Mouse (Mus musculus) kidney, postnatal 36 days (tissue): ENCODE data around the gene Nol3.
"Not testable (repeated sequence)": the region's sequence is repeated elsewhere in the genome, so short reads cannot be mapped to it uniquely, and the experiment has no call there.

ENCODE experiments used
- DNase-seq, 2 experiments: peaks; one replicate each; pipeline ENCODE4 v3.0.0; 2021 to 2022; ENCODE audit warnings: mixed read lengths in 2 of 2

The Nol3 gene

GRCm38 (mm10) chr8:105275840-105276239 is at the start of gene Nol3:
Gene Nol3 (plus strand): TSS chr8:105276140.
- DNase-seq, result no peak

- no peak for DNase-seq
These were observed 44.2 kb upstream of the Nol3 start for GRCm38 (mm10) chr8:105231503-105232320.

DNA sequence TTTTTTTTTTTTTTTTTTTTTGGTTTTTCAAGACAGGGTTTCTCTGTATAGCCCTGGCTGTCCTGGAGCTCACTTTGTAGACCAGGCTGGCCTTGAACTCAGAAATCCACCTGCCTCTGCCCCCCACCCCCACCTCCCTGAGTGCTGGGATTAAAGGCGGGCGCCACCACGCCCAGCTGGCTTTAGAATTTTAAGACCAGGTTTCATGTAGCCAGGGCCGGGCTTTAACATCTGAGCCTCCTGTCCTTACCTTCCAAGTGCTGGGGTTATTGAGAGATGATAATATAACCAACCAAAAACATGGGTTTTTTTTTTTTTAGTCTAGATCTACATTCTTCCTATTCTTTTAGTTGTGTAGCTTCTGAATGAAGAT is 43.6 kb upstream of the Nol3 start:
- DNase-seq, result not testable (repeated sequence)

DNA sequence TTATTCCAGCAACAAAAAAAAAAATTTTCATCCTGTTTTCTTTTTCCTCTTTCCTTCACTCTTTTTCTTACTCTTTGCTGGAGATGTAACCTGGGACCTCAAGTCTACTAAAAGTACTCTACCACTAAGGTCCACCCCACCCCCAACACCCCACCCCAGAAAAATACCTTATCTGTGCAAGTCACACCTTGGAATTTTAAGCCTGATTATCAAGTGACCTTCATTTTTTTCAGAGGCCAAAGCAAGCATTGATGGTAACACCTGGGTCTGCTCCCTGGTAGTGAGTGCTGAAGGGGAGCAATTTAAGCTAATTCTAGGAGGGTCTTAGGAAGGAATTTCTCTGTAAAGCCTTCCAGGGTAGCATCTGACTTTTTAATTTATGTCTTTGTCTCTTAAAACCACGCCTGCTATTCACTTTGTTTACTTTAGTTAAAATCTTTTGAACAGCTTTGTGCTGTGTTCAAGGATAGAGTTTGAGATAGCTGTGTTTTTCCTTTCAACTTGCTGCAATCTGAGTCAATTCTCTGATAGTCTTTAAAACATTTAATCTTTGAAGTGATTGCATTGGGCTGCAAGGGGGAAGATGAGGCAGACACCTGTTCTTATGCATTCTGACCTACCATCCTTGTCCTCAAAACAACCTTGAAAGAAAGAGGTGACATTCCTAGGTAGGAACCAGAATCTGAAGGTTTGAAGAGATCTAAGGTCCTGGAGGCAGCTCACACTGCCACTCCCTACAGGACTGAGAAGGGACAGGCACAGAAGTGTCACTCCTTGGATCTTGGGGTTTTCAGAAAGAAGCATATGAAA is 42.6 kb upstream of the Nol3 start:
- DNase-seq, result no peak

DNA sequence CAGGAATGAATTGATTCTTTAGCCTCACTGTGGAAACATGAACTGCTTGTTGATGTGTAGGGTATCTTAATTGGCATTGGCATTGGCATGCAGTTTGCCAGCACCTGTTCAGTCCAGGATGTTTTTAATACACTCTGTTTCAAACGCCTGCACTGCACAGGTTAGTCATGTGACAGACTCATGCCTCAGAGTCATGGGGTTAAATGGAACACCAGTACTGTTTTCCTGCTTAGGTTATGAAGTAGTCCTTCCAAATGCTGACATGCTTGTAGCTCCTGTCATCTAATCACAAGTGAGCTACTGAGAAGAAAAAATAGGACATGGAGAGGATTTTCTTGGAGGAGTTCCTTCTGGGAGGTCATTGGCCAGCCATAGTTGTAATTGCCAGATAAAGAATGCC is 40.7 kb upstream of the Nol3 start:
- DNase-seq, result peak; percentile 34 to 49

DNA sequence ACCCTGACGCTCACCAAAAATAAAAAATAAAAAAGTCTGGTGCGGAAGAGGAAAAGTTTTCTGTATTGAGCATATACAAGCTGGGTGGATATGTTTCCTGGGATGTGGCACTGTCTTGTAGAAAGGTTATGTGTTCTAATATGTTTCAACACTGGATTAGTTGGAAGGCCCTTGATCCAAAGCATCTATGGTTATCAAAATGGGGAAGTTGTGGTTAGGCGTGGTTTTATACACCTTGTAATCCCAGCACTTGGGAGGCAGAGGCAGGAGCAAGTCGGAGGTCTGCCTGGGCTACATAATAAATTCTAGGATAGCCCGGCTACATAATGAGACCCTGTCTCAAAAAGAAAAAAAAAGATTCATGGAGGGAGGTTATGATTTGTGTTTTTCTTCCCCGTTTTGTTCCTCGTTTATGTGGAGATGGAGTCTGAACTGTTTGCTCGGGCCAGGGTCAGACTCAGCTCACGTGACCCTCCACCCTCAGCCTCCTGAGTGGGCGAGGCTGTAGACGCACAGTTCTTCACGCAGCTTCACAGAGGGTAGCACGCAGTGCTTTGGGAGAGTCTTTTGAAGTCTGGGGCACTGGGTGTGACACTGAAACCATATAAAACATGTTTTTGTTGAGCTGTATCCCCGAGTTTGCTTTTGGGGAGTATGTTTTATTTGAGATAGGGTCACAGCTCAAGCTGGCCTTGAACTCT is 38.3 kb upstream of the Nol3 start:
- DNase-seq, result no peak

DNA sequence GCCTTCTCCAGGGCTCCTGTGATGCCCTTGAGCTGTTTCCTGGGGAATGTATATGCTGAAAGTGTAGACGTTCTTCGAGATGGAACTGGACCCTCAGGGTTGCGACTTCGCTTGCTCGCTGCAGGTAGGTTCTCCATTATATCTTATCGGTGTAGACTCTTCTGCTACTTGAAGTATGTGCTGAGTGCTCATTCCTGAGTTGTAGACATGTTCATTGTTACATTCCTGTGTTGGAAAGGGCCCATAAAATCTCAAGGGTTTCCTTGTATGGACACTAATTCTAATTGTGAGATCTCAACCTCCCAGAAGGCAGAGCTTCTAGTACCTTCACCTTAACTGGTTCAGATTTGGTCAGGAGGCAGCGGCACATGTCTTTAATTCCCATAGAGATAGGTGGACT is 34.9 kb upstream of the Nol3 start:
- no peak for DNase-seq

GRCm38 (mm10) chr8:105251954-105252353 is 24.0 kb upstream of the Nol3 start:
- no peak for DNase-seq

GRCm38 (mm10) chr8:105252680-105253537 is 23.0 kb upstream of the Nol3 start:
- DNase-seq, result no peak

GRCm38 (mm10) chr8:105253766-105254151 is 22.2 kb upstream of the Nol3 start:
- no peak for DNase-seq

DNA sequence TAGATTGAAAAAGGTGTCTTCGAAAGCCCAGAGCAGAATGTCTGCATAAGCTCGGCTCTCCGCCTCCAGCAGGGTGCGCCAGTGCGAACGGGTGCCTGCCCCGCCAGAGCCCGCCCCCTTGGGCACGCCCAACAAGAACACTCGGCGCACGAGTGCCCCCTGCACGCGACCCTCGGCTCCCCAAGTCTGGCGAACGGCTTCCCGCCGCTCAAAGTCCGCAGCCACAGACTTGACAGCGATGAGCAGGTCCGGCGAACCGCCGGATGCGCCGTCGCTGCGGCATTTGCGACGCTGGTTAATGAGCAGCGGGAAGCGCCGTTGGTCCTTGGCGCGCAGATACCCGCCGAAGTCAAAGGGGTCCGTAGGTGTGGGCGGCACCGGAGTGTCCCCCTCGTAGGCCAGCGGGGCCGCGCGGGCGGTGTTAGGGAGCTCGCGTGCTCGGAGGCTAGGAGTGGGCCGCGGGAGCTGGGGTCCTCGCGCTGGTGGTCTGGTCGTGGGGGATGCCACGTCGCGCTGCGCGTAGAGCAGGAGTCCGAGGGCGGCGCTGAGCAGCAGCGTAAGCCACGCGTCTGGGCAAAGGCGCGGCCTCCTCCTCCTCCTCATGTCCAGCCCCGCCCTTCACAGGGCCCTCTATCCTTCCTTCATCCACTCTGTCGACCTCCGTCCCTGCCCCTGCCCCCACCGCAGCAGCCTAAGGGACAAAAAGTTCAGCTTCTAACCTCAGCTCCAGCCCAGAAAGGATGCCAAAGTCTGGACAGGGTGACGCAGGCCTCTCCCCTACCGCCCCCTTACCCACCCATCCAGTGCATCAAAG is 21.6 kb upstream of the Nol3 start:
- peak; percentile 89 to 97 for DNase-seq

- DNase-seq, result peak; percentile 45 to 55
These were observed 21.0 kb upstream of the Nol3 start, which contains the start of gene B3gnt9 for GRCm38 (mm10) chr8:105254966-105255350. Gene B3gnt9 (minus strand): TSS chr8:105255153.

GRCm38 (mm10) chr8:105257318-105258114 is 18.4 kb upstream of the Nol3 start:
- no peak for DNase-seq

DNA sequence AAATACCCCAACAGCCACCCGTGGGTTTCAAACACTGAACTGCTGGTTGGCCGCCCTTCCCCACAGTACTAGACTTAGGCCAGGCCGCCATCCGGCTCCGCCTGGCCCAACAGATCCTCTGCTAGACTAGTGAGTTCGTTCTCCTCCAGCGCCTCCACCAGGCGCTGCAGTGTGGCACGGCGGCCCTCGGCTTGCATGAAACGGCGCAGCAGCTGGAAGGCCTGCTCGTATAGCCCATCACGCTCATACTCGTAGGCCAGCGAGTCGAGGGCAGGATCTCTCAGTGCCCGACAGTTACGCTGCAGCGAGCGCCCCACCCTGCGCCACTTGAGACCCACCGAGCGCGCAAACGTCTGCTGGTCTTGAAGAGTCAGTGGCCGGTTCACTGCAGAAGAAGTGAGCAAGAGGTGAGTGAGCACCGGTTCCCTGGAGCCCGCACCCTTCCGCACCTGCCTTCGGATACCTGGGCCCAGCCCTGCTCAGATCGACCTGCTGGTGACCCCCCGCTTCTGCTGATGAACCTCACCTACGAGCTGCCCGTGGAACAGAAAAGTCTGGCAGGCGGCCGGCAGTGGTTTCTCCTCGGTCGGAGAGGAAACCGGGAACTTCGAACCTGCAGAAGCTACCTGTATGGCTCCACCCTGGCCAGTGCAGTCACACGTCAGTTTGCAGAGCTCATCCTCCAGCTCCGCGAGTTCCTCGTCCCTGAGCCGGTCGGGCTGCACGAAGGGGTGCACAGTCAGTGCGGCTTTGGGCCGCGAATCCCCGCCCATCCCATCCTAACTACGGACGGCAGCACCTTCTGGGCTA is 16.8 kb upstream of the Nol3 start:
- peak in 1 of 2 experiments; percentile 32 for DNase-seq

- peak; percentile 58 to 89 for DNase-seq
These were observed 16.1 kb upstream of the Nol3 start for GRCm38 (mm10) chr8:105259721-105260320.

GRCm38 (mm10) chr8:105260371-105261099 is 15.4 kb upstream of the Nol3 start:
- no peak for DNase-seq

DNA sequence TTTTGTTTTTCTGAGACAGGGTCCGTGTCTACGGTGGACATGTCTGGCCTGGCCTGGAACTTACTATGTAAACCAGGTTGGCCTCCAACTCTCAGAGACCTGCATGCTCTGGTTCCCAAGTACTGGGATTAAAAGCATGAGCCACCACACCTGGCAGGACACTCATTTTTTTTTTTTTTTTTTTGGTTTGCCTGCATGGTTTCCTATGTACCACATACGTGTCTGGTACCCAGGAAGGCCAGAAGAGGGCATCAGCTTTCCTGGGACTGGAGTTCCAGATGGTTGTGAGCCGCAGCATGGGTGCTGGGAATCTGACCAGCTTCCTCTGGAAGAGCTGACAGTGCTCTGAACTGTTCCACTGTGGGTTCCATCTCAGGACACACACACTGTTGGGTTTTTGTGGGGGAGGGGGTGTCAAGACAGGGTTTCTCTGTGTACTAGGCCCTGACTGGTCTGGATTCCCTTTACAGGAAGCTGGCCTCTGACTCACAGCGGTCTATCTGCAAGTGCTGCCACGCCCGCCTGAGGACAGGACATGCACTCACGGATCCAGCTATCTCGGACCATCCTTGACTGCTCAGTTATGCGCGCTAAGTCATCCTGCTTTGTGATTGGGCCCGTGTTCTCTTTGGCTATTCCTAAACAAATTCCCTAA is 14.5 kb upstream of the Nol3 start:
- DNase-seq, result no peak
